Mouse (Mus musculus) c-Kit-negative CD71-positive TER-119-positive erythroid progenitor cells, embryonic 14.5 days (primary cell): Measurements from ENCODE around the gene Lrrc45.

ENCODE experiments used
- DNase-seq: peaks from one replicate; pipeline ENCODE4 v3.0.0-alpha.2; 2013; ENCODE audit warnings: low read depth, low spot score

The Lrrc45 gene

GRCm38 (mm10) chr11:120703696-120704454, 9.8 kb upstream of the Lrrc45 start:
- DNase-seq, result no peak

GRCm38 (mm10) chr11:120704486-120705325, 9.0 kb upstream of the Lrrc45 start:
- DNase-seq, result no peak

- no peak for DNase-seq
Observed at GRCm38 (mm10) chr11:120706120-120706519, 7.6 kb upstream of the Lrrc45 start.

- DNase-seq, result no peak
Observed at GRCm38 (mm10) chr11:120707225-120707624, 6.5 kb upstream of the Lrrc45 start.

GRCm38 (mm10) chr11:120707969-120708368, 5.8 kb upstream of the Lrrc45 start:
- no peak for DNase-seq

GRCm38 (mm10) chr11:120709551-120709950, 4.2 kb upstream of the Lrrc45 start:
- DNase-seq, result no peak

- DNase-seq, result no peak
Observed at GRCm38 (mm10) chr11:120710672-120711071, 3.1 kb upstream of the Lrrc45 start.

GRCm38 (mm10) chr11:120711980-120712604, 1.6 kb upstream of the Lrrc45 start:
- no peak for DNase-seq

GRCm38 (mm10) chr11:120712771-120713568, 755 bp upstream of the Lrrc45 start:
- DNase-seq, result no peak

- no peak for DNase-seq
Observed at GRCm38 (mm10) chr11:120714546-120714945, 821 bp downstream of the Lrrc45 start.

- no peak for DNase-seq
Observed at GRCm38 (mm10) chr11:120715131-120715530, 1.4 kb downstream of the Lrrc45 start.

- no peak for DNase-seq
Observed at GRCm38 (mm10) chr11:120719242-120719641, 5.5 kb downstream of the Lrrc45 start.

GRCm38 (mm10) chr11:120719841-120720376, 6.2 kb downstream of the Lrrc45 start:
- no peak for DNase-seq

- no peak for DNase-seq
Observed at GRCm38 (mm10) chr11:120720450-120720849, 6.7 kb downstream of the Lrrc45 start.

GRCm38 (mm10) chr11:120721124-120722066, 7.7 kb downstream of the Lrrc45 start, which contains the start of gene Rac3:
Rac3 (plus strand) TSS chr11:120721470.
- DNase-seq, result no peak

GRCm38 (mm10) chr11:120722067-120722630, 8.4 kb downstream of the Lrrc45 start:
- DNase-seq, result no peak

GRCm38 (mm10) chr11:120722761-120723382, 9.1 kb downstream of the Lrrc45 start:
- DNase-seq, result no peak

GRCm38 (mm10) chr11:120723509-120723908, 9.8 kb downstream of the Lrrc45 start:
- no peak for DNase-seq
